Mouse (Mus musculus) myocyte (in vitro differentiated cells): Measurements from ENCODE around the gene Spag5. TPM values are rescaled to one million over a fixed set of nuclear protein-coding genes. Genes with fewer than 3 reads are reported as not detected.

ENCODE experiments used
- H3K27me3 ChIP-seq: one replicate; pipeline ENCODE4 v1.6.1; 2011; ENCODE audit not compliant: control insufficient read depth, insufficient read depth, insufficient read length
- H3K36me3 ChIP-seq: one replicate; pipeline ENCODE4 v1.6.1; 2011; ENCODE audit not compliant: control insufficient read depth, insufficient read depth
- H3K4me2 ChIP-seq: one replicate; pipeline ENCODE4 v1.6.1; 2011; ENCODE audit warnings: low read depth, control low read depth
- H3K4me3 ChIP-seq: one replicate; pipeline ENCODE4 v1.5.1; 2011; ENCODE audit warnings: mild to moderate bottlenecking, control low read depth, moderate library complexity
- H3K79me2 ChIP-seq: one replicate; pipeline ENCODE4 v1.6.1; 2011; ENCODE audit not compliant: control insufficient read depth, insufficient read depth
- H3ac ChIP-seq: one replicate; pipeline ENCODE4 v1.6.1; 2011; ENCODE audit not compliant: control insufficient read depth, insufficient read length
- CEBPB ChIP-seq: IDR thresholded peaks from 2 replicates; pipeline ENCODE4 v1.6.1; 2011; ENCODE audit warnings: mild to moderate bottlenecking, moderate library complexity; ENCODE audit not compliant: poor library complexity, insufficient read depth, severe bottlenecking
- E2F4 ChIP-seq: IDR thresholded peaks from one replicate; pipeline ENCODE4 v1.6.1; 2011; ENCODE audit warnings: mild to moderate bottlenecking, control low read depth, moderate library complexity; ENCODE audit not compliant: insufficient read depth
- MAX ChIP-seq: IDR thresholded peaks from one replicate; pipeline ENCODE4 v1.6.1; 2011; ENCODE audit warnings: low read depth, mild to moderate bottlenecking, control low read depth
- MYOD1 ChIP-seq, 3 experiments: IDR thresholded peaks; one replicate each; pipeline ENCODE4 v1.6.1; 2011; ENCODE audit warnings: control low read depth in 2 of 3, low read depth in 2 of 3, mild to moderate bottlenecking in 2 of 3, moderate library complexity in 1 of 3; ENCODE audit not compliant: insufficient read length in 2 of 3, control insufficient read depth in 1 of 3
- MYOG ChIP-seq, 3 experiments: IDR thresholded peaks; one replicate each; pipeline ENCODE4 v1.6.1; 2011; ENCODE audit warnings: control low read depth in 2 of 3, low read depth in 2 of 3, mild to moderate bottlenecking in 2 of 3; ENCODE audit not compliant: insufficient read length in 2 of 3, control insufficient read depth in 1 of 3, insufficient read depth in 1 of 3
- POLR2A ChIP-seq: IDR thresholded peaks from one replicate; pipeline ENCODE4 v1.6.1; 2011; ENCODE audit warnings: low read depth, mild to moderate bottlenecking, control low read depth, moderate library complexity; ENCODE audit not compliant: insufficient read length
- POLR2AphosphoS2 ChIP-seq: IDR thresholded peaks from one replicate; pipeline ENCODE4 v1.6.1; 2011; ENCODE audit warnings: low read depth, control low read depth; ENCODE audit not compliant: insufficient read length
- REST ChIP-seq: IDR thresholded peaks from one replicate; pipeline ENCODE4 v1.6.1; 2011; ENCODE audit warnings: mild to moderate bottlenecking, control low read depth, moderate library complexity; ENCODE audit not compliant: insufficient read depth, insufficient read length
- SRF ChIP-seq: IDR thresholded peaks from one replicate; pipeline ENCODE4 v1.6.1; 2011; ENCODE audit warnings: low read depth; ENCODE audit not compliant: control insufficient read depth, insufficient read length
- TCF12 ChIP-seq: IDR thresholded peaks from one replicate; pipeline ENCODE4 v1.6.1; 2011; ENCODE audit warnings: mild to moderate bottlenecking, control low read depth; ENCODE audit not compliant: poor library complexity, insufficient read depth, severe bottlenecking
- TCF3 ChIP-seq: IDR thresholded peaks from one replicate; pipeline ENCODE4 v1.6.1; 2011; ENCODE audit warnings: low read depth, control low read depth; ENCODE audit not compliant: insufficient read length
- USF1 ChIP-seq: IDR thresholded peaks from one replicate; pipeline ENCODE4 v1.6.1; 2011; ENCODE audit warnings: low read depth, mild to moderate bottlenecking, control low read depth, moderate library complexity
- polyA plus RNA-seq: library from polyadenylated mRNA; unstranded; fragments of >200 nt; fragmentation: generic; extraction: Trizol; gene quantifications from one replicate; pipeline ENCODE4 v1.2.1, GENCODE M21; 2012; ENCODE audit warnings: missing spikeins

The Spag5 gene
- polyA plus RNA-seq, 1 experiment, result 19.2 TPM

DNA sequence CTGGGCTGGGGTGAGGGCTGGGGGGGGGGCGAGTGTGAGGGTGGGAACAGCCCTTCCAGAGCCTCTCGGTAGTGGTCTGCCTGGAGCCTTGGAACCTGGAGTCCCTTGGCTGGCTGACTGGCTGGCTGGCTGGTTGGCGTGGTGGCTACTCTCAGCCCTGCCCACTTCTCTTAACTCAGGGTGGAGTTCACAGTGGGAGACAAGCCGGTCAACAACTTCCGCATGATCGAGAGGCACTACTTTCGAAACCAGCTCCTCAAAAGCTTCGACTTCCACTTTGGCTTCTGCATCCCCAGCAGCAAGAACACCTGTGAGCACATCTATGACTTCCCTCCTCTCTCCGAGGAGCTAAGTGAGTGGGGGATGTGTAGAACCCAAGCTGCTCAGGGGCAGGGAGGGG lies 46.6 kb downstream of the Spag5 start:
- no peaks in the 10 kb centered on the region for H3K79me2 ChIP-seq
- TF ChIP-seq TCF3 (no peak), POLR2A (no peak), USF1 (no peak), SRF (no peak), CEBPB (no peak), TCF12 (no peak), REST (no peak), E2F4 (no peak), POLR2AphosphoS2 (no peak), MAX (no peak), MYOD1 (IDR thresholded peaks at IDR 0.05; ENCODE audit: control insufficient read depth in 1 of 3, insufficient read length in 2 of 3, low read depth in 2 of 3) (no peak), MYOG (IDR thresholded peaks at IDR 0.05; ENCODE audit: control insufficient read depth in 1 of 3, insufficient read depth in 1 of 3, insufficient read length in 2 of 3, low read depth in 2 of 3) (no peak)
- no peak overlapping the region for H3K4me3 ChIP-seq
- H3ac ChIP-seq, result no peak overlapping the region
- H3K36me3 ChIP-seq, result no peaks in the 10 kb centered on the region
- no peaks in the 10 kb centered on the region for H3K27me3 ChIP-seq
- no peak overlapping the region for H3K4me2 ChIP-seq

- Histone ChIP-seq H3ac (no peak overlapping the region), H3K4me2 (no peak overlapping the region), H3K27me3 (no peaks in the 10 kb centered on the region), H3K36me3 (no peaks in the 10 kb centered on the region), H3K79me2 (no peaks in the 10 kb centered on the region), H3K4me3 (no peak overlapping the region)
- TF ChIP-seq USF1, result no peak
- no peak for TF ChIP-seq TCF3
- no peak for TF ChIP-seq MYOD1 (IDR thresholded peaks at IDR 0.05; ENCODE audit: control insufficient read depth in 1 of 3, insufficient read length in 2 of 3, low read depth in 2 of 3)
- no peak for TF ChIP-seq CEBPB
- no peak for TF ChIP-seq POLR2AphosphoS2
- no peak for TF ChIP-seq REST
- TF ChIP-seq POLR2A, result no peak
Measured at GRCm38 (mm10) chr11:78348474-78348873, 47.1 kb downstream of the Spag5 start.

DNA sequence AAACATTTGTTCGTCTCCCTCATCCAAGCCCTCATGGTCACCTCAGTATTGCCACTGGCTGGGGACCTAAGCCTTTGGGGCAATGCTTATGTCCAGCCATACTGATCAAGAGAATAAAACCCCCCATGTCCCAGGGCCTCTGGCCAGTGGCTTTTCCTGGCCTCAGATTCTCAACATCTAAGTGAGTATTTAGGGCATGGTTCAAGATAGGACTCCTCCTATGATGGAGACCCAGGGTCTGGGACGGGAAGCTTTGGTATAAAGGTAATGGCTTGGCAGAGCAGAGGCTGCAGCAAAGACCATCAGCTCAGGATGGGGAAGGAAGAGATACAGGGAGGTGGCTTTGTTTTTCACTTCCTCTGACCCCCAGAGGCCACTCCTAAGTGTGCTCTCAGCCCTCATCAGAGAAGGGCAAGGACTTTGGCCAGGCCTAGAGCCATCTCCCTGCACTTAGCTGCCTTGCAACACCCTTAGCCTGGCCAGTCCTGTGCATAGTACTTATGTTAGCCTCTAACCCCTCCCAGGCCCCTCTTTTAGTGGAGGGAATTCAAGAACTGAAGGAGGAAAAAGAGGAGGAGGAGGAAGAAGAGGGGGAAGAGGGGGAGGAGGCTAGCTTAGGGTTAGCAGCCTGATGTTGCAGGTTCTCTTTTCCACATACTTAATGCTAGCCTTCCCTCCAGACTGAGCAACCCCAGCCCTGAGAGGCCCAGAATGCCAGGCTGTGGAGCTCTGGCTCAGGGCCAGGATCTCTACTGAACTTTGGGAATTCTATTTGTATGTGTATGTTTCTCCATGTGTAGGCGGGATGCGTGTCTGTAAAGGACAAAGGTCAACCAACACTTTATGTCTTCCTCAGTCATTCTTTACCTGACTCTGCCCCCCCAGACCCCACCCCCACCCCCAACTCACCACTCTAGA lies 48.4 kb downstream of the Spag5 start:
- TF ChIP-seq E2F4 (no peak), SRF (no peak), TCF3 (no peak), USF1 (no peak), MAX (no peak), REST (no peak), POLR2A (no peak), TCF12 (no peak), POLR2AphosphoS2 (no peak), CEBPB (no peak)
- H3ac ChIP-seq, result no peak overlapping the region
- no peak overlapping the region for H3K4me3 ChIP-seq

DNA sequence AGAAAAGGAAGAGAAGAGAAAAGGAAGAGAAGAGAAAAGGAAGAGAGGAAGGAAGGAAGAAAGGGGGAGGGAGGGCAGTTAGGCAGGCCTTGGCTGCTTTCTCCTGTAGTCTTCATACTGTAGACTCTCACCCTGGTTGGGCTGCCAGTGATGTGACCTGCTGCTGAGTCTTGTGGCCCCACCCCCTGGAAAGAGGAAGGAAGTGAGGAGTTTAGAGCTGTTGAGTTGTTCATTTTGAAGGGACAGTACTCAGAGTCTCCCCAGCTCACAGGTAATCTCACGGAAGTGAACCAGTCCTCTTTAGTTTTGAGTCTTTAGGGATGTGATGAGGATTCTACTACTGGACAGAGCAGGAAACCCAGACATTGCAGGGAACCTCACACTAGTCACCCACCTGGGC lies 51.8 kb downstream of the Spag5 start:
- no peak for TF ChIP-seq MAX
- TF ChIP-seq POLR2AphosphoS2, result no peak
- TF ChIP-seq USF1, result no peak
- no peak for TF ChIP-seq SRF
- TF ChIP-seq POLR2A, result no peak
- Histone ChIP-seq H3K4me3 (no peak overlapping the region), H3K27me3 (no peaks in the 10 kb centered on the region), H3K4me2 (no peak overlapping the region), H3K36me3 (no peaks in the 10 kb centered on the region), H3K79me2 (no peaks in the 10 kb centered on the region), H3ac (no peak overlapping the region)

More for the DNA sequence above, 48.4 kb downstream of the Spag5 start:
- Histone ChIP-seq H3K36me3 (no peaks in the 10 kb centered on the region), H3K79me2 (no peaks in the 10 kb centered on the region), H3K27me3 (no peaks in the 10 kb centered on the region), H3K4me2 (no peak overlapping the region)

- Histone ChIP-seq H3K36me3 (no peaks in the 10 kb centered on the region), H3ac (no peak overlapping the region), H3K79me2 (no peaks in the 10 kb centered on the region), H3K4me2 (no peak overlapping the region), H3K27me3 (no peaks in the 10 kb centered on the region), H3K4me3 (no peak overlapping the region)
- no peak for TF ChIP-seq E2F4
- no peak for TF ChIP-seq MAX
- no peak for TF ChIP-seq MYOD1 (IDR thresholded peaks at IDR 0.05; ENCODE audit: control insufficient read depth in 1 of 3, insufficient read length in 2 of 3, low read depth in 2 of 3)
- TF ChIP-seq TCF12, result no peak
- TF ChIP-seq POLR2A, result no peak
- no peak for TF ChIP-seq POLR2AphosphoS2
- no peak for TF ChIP-seq TCF3
- TF ChIP-seq MYOG (IDR thresholded peaks at IDR 0.05; ENCODE audit: control insufficient read depth in 1 of 3, insufficient read depth in 1 of 3, insufficient read length in 2 of 3, low read depth in 2 of 3), result no peak
- TF ChIP-seq SRF, result no peak
- no peak for TF ChIP-seq USF1
Measured at GRCm38 (mm10) chr11:78354905-78355304, 53.6 kb downstream of the Spag5 start.
